Mouse (Mus musculus) liver, adult 2 months (tissue): ENCODE measurements around the gene Pknox1. TPM values are rescaled to one million over a fixed set of nuclear protein-coding genes. Genes with fewer than 3 reads are reported as not detected.
A peak's percentile ranks its signal among the peaks of the same experiment; 100 is the strongest.

Experiments used
- DNase-seq: peaks from one replicate; pipeline ENCODE4 v3.0.0-alpha.2; 2011; ENCODE audit warnings: low read depth, low spot score; ENCODE audit errors: extremely low read depth
- H3K27ac ChIP-seq: fragments of 200-500 bp; replicated peaks from 2 replicates; pipeline ENCODE4 v1.5.1; 2012; ENCODE audit warnings: low read depth, mild to moderate bottlenecking, control low read depth, inconsistent platforms, low read length; ENCODE audit not compliant: insufficient read depth
- H3K27me3 ChIP-seq: fragments of 200-500 bp; 2 replicates; pipeline ENCODE4 v1.6.1; 2012; ENCODE audit warnings: mild to moderate bottlenecking, moderate library complexity, low read length, inconsistent platforms; ENCODE audit not compliant: control insufficient read depth, insufficient read depth
- H3K36me3 ChIP-seq: fragments of 200-500 bp; 2 replicates; pipeline ENCODE4 v1.6.1; 2012; ENCODE audit warnings: low read length, inconsistent platforms; ENCODE audit not compliant: control insufficient read depth, insufficient read depth
- H3K4me1 ChIP-seq: fragments of 200-500 bp; 2 replicates; pipeline ENCODE4 v1.6.1; 2011; ENCODE audit warnings: low read length; ENCODE audit not compliant: control insufficient read depth, insufficient read depth
- H3K4me3 ChIP-seq: fragments of 200-500 bp; 2 replicates; pipeline ENCODE4 v1.5.1; 2011; ENCODE audit warnings: low read depth, mild to moderate bottlenecking, control low read depth, low read length, moderate library complexity; ENCODE audit not compliant: insufficient read depth
- H3K79me2 ChIP-seq: fragments of 200-500 bp; 2 replicates; pipeline ENCODE4 v1.6.1; 2012; ENCODE audit warnings: inconsistent platforms, mild to moderate bottlenecking, low read length, moderate library complexity; ENCODE audit not compliant: control insufficient read depth, insufficient read depth
- H3K9ac ChIP-seq: fragments of 200-500 bp; 2 replicates; pipeline ENCODE4 v1.6.1; 2012; ENCODE audit warnings: low read depth, mild to moderate bottlenecking, control low read depth, inconsistent platforms, low read length
- CTCF ChIP-seq: fragments of 200-500 bp; IDR thresholded peaks from 2 replicates; pipeline ENCODE4 v1.5.1; 2011; ENCODE audit warnings: low read depth, low read length, control low read depth
- POLR2A ChIP-seq: fragments of 200-500 bp; IDR thresholded peaks from 2 replicates; pipeline ENCODE4 v1.6.1; 2011; ENCODE audit warnings: low read length, control low read depth; ENCODE audit not compliant: insufficient read depth; ENCODE audit errors: extremely low read depth
- WGBS: fragments of 180-500 bp; shearing (Covaris S2); methylation state at CpG from one replicate; pipeline ENCODE4 v1.1.7; 2018; 5-methylcytosine and 5-hydroxymethylcytosine counted together
- polyA plus RNA-seq: library from polyadenylated mRNA; depleted of rRNA; stranded (reverse); fragments of >200 nt; gene quantifications from 2 replicates; pipeline ENCODE4 v1.2.3, GENCODE M21; 2012
- total RNA-seq: library from RNA; depleted of rRNA; stranded (reverse); fragments of >200 nt; gene quantifications from 2 replicates; pipeline ENCODE4 v1.2.3, GENCODE M21; 2014

Pknox1 gene
- total and polyA plus RNA-seq, 2 experiments: 10.3 to 10.7 TPM

DNA sequence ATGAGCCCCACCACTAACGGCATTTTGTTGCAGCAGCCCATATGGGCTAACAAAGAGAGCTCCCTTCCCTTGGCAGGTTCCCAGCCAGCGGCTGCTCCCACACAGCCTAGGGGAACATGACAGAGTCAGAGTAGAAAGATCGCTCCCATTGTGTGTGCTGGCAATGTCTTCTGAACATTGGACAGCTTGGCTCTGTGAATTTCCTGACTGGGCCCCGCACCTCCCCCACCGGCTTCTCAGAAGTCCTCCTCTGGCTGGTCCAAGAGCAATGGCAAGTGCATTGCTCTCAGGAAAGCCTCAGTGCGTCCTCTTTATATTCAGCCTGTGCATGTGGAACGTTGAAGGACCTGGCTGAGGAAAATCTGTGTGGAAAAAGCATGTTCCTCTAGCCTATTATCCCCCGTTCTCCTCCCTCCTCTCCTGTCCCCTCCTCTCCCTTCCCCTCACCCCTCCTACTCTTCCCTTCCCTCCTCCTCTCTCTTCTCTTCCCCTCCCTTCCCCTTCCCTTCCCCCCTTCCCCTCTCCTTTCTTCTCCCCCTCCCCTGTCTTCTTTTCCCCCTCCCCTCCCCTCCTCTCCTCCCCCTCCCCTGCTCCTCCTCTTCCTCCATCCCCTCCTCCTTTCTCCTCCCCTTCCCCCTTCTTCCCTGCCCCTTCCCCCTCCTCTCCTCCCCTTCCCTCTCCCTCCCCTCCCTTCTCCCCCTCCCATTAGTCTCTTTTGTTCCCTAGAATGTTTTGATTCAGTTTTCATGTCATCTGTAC, 28.5 kb upstream of the Pknox1 start:
- no peak for TF ChIP-seq POLR2A
- TF ChIP-seq CTCF: no peak
- WGBS: 36% methylated on average over 8 of the region's 8 CpGs
- peak; percentile 23 for DNase-seq
- H3K9ac ChIP-seq: no peak overlapping the region
- no peaks in the 10 kb centered on the region for H3K27me3 ChIP-seq
- H3K36me3 ChIP-seq: peaks cover 7% of the 10 kb centered on the region
- H3K4me1 ChIP-seq: peaks cover 3% of the 10 kb centered on the region; the same call in 1 of the 2 replicates
- H3K79me2 ChIP-seq: no peaks in the 10 kb centered on the region
- no peak overlapping the region for H3K4me3 ChIP-seq
- H3K27ac ChIP-seq: no peak overlapping the region

DNA sequence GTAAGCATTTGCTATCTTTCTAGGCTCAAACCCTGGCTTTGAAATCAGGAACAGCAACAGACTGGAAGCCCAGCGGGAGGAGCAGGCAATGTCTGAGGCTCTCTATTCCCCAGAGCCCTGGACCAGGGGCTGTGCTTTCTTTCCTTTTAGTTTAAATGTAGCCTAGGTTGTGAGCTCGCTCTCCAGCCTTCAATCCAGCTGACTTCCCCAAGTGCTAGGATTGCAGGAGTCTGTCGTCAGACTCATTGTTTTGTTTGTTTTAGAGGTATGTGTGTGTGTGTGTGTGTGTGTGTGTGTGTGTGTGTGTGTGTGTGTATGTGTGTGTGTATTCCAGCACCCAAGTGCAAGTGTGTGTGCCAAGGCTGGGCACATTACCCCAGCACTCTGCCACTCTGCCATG, 24.4 kb upstream of the Pknox1 start:
- Histone ChIP-seq H3K27me3 (no peaks in the 10 kb centered on the region), H3K36me3 (no peaks in the 10 kb centered on the region), H3K27ac (no peak overlapping the region), H3K4me3 (no peak overlapping the region), H3K79me2 (no peaks in the 10 kb centered on the region), H3K4me1 (peaks cover 3% of the 10 kb centered on the region; the same call in 1 of the 2 replicates), H3K9ac (no peak overlapping the region)
- DNase-seq: no peak
- WGBS: 67% methylated on average over 3 of the region's 3 CpGs
- TF ChIP-seq POLR2A (no peak), CTCF (no peak)

DNA sequence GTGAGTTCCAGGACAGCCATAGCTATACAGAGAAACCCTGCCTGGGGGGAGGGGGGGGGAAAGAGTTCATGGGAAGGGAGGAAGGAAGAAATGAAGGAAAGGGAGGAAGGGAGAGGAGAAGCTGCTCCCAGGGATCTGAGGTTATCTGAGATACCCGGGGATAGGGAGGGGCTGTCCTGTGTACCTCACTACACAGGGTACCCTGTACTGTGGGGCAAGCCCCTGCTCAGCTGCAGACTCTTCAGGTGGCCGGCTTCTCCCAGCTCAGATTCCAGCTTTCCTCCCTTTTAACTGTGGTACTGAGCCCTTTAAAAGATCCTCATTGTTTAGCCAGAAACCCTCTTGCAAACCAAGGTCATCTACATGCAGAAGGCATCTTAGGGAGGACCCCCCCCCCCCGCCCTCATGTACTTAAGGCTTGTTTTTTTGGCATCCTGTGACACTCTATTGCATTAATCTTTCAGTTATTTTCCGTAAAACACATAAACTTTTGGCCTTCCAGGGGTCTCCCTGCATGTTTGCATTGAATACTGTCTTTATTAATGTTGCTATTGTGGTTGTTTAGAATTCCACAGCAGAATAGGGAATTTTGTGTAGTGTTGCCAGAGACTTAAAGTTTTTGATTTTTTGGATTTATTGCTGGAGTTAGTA, 23.6 kb upstream of the Pknox1 start:
- Histone ChIP-seq H3K9ac (no peak overlapping the region), H3K79me2 (no peaks in the 10 kb centered on the region), H3K36me3 (no peaks in the 10 kb centered on the region), H3K27me3 (no peaks in the 10 kb centered on the region), H3K4me3 (no peak overlapping the region), H3K4me1 (no peaks in the 10 kb centered on the region), H3K27ac (no peak overlapping the region)
- no peak for DNase-seq
- TF ChIP-seq CTCF (no peak), POLR2A (no peak)
- WGBS: 80% methylated on average over 4 of the region's 4 CpGs

DNA sequence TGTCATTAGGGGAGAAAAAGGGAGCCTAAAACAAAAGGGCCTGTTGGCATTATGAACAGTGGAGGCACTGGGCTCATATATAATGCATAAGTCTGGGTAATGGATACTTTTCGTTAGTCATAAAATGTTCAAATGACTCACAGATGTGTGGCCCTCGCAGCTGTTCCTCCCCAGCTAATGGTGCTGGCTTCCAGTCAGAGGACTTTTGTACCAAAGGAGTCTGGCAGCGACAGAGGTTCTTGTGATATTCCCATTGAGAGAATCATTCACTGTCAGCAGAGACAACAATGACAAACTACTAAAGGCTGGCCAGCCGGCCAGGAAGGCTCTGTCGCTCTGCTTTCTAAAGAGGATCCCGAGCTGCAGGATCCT, 23.1 kb upstream of the Pknox1 start:
- H3K79me2 ChIP-seq: no peaks in the 10 kb centered on the region
- no peak overlapping the region for H3K27ac ChIP-seq
- H3K27me3 ChIP-seq: no peaks in the 10 kb centered on the region
- no peak for DNase-seq
- no peaks in the 10 kb centered on the region for H3K36me3 ChIP-seq
- H3K9ac ChIP-seq: no peak overlapping the region
- WGBS: 79% methylated on average over 6 of the region's 6 CpGs
- H3K4me3 ChIP-seq: no peak overlapping the region
- TF ChIP-seq CTCF: no peak
- no peak for TF ChIP-seq POLR2A
- no peaks in the 10 kb centered on the region for H3K4me1 ChIP-seq

DNA sequence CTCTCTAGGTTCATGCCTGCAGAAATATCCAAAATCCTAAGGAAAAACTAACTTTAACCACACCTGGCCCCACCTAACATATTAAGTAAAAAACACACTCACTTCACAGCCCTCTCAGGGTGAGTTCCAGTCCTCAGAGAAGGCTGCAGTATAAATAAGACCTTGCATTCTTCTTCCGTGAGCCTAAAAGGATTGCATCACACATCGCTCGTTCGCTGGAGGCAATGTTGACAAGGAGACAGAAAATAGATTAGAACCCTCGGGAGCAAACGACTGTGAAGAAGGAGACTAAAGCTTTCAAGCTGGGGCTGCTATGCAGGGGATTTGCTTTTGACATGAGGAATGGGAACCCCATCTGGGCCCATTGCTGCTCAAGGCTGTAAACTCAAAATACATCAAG, 21.0 kb upstream of the Pknox1 start:
- no peaks in the 10 kb centered on the region for H3K79me2 ChIP-seq
- no peaks in the 10 kb centered on the region for H3K4me1 ChIP-seq
- H3K27me3 ChIP-seq: no peaks in the 10 kb centered on the region
- TF ChIP-seq POLR2A (no peak), CTCF (no peak)
- no peak overlapping the region for H3K27ac ChIP-seq
- 19% methylated on average over 6 of the region's 6 CpGs for WGBS
- no peak for DNase-seq
- no peak overlapping the region for H3K4me3 ChIP-seq
- H3K36me3 ChIP-seq: no peaks in the 10 kb centered on the region
- no peak overlapping the region for H3K9ac ChIP-seq
